Mouse (Mus musculus) embryonic facial prominence, embryonic 11.5 days (tissue): ENCODE measurements around the gene Chd1. TPM values are rescaled to one million over a fixed set of nuclear protein-coding genes. Genes with fewer than 3 reads are reported as not detected.

Experiments used
- polyA plus RNA-seq: library from polyadenylated mRNA; unstranded; fragments of >200 nt; fragmentation: Nextera tagmentation; extraction: Ambion mirVana; gene quantifications from 2 replicates; pipeline ENCODE4 v1.2.1, GENCODE M21; 2014

The Chd1 gene
- polyA plus RNA-seq, 1 experiment from 2014 or later = 51.1 TPM

Other genes with a start within 250 kb of the Chd1 start
- gene Psmb1, start 205.2 kb upstream of the Chd1 start, polyA plus RNA-seq = 283 and 286 TPM in 2 replicates
- gene Tbp, start 205.1 kb upstream of the Chd1 start, polyA plus RNA-seq = 64.0 and 68.1 TPM in 2 replicates
- gene Pdcd2, start 177.7 kb upstream of the Chd1 start, polyA plus RNA-seq = 57.2 and 64.2 TPM in 2 replicates
- 0.81 and 0.94 TPM in 2 replicates for gene Prdm9, start 140.6 kb upstream of the Chd1 start, polyA plus RNA-seq
- 26.0 and 28.9 TPM in 2 replicates for gene Rgmb, start 126.1 kb downstream of the Chd1 start, polyA plus RNA-seq